Mouse (Mus musculus) bone marrow macrophage, adult 2 months (primary cell): ENCODE data around the gene Pde3b.

Source experiments
- CTCF ChIP-seq: IDR thresholded peaks from 2 replicates; pipeline ENCODE4 v1.5.1; 2012; ENCODE audit warnings: low read depth, mild to moderate bottlenecking, low read length, moderate library complexity
- POLR2A ChIP-seq: IDR thresholded peaks from 2 replicates; pipeline ENCODE4 v1.6.1; 2012; ENCODE audit warnings: mild to moderate bottlenecking, low read depth, low read length, borderline replicate concordance

- no peak for TF ChIP-seq CTCF
- no peak for TF ChIP-seq POLR2A
Observed at GRCm38 (mm10) chr7:114492540-114492939, 77.5 kb downstream of the Pde3b start.
